Mouse (Mus musculus): ENCODE data around the gene Itprip. TPM values are rescaled to one million over a fixed set of nuclear protein-coding genes. Genes with fewer than 3 reads are reported as not detected.
"Not testable (repeated sequence)": the region's sequence is repeated elsewhere in the genome, so short reads cannot be mapped to it uniquely, and the experiment has no call there.

The Itprip gene
- polyA plus RNA-seq, 1 experiment from 2014 or later: 20.0 TPM

- no peak overlapping the region for H3K9ac ChIP-seq
- no peak for ATAC-seq (ENCODE audit: insufficient number of reproducible peaks, insufficient read depth, low FRiP score, low TSS enrichment)
- peaks cover 26% of the 10 kb centered on the region for H3K36me3 ChIP-seq
- no peak overlapping the region for H3K4me3 ChIP-seq
- WGBS: 96% methylated on average over 9 of the region's 9 CpGs
- no peak overlapping the region for H3K27ac ChIP-seq
- H3K4me2 ChIP-seq (replicated peaks): no peak overlapping the region
- H3K4me1 ChIP-seq: peaks cover 7% of the 10 kb centered on the region; the same call in 1 of the 2 replicates
- no peaks in the 10 kb centered on the region for H3K9me3 ChIP-seq
- H3K27me3 ChIP-seq: no peaks in the 10 kb centered on the region
Measured at GRCm38 (mm10) chr19:47864051-47864450, 55.0 kb downstream of the Itprip start.

- H3K4me1 ChIP-seq: 0 out of 2 replicates have a peak, but pooled peaks cover 6% of the 10 kb centered on the region
- no peak for ATAC-seq (ENCODE audit: insufficient number of reproducible peaks, insufficient read depth, low FRiP score, low TSS enrichment)
- no peaks in the 10 kb centered on the region for H3K27me3 ChIP-seq
- no peak overlapping the region for H3K4me2 ChIP-seq (replicated peaks)
- 95% methylated on average over 3 of the region's 3 CpGs for WGBS
- no peak overlapping the region for H3K4me3 ChIP-seq
- peaks cover 35% of the 10 kb centered on the region for H3K36me3 ChIP-seq
- H3K9ac ChIP-seq: no peak overlapping the region
- no peak overlapping the region for H3K27ac ChIP-seq
- H3K9me3 ChIP-seq: no peaks in the 10 kb centered on the region
Measured at GRCm38 (mm10) chr19:47862581-47862980, 56.5 kb downstream of the Itprip start.

GRCm38 (mm10) chr19:47859180-47859579, 59.9 kb downstream of the Itprip start:
- no peak overlapping the region for H3K4me2 ChIP-seq (replicated peaks)
- H3K9ac ChIP-seq: no peak overlapping the region
- H3K27me3 ChIP-seq: no peaks in the 10 kb centered on the region
- peaks cover 8% of the 10 kb centered on the region; the same call in 1 of the 2 replicates for H3K4me1 ChIP-seq
- ATAC-seq (ENCODE audit: insufficient number of reproducible peaks, insufficient read depth, low FRiP score, low TSS enrichment): no peak
- 92% methylated on average over 8 of the region's 8 CpGs for WGBS
- H3K36me3 ChIP-seq: peaks cover 35% of the 10 kb centered on the region
- H3K4me3 ChIP-seq: no peak overlapping the region
- no peaks in the 10 kb centered on the region for H3K9me3 ChIP-seq
- no peak overlapping the region for H3K27ac ChIP-seq

- H3K9ac ChIP-seq: no peak overlapping the region
- peaks cover 13% of the 10 kb centered on the region; the same call in 1 of the 2 replicates for H3K4me1 ChIP-seq
- H3K4me2 ChIP-seq (replicated peaks): no peak overlapping the region
- H3K4me3 ChIP-seq: no peak overlapping the region
- WGBS: 77% methylated on average over 18 of the region's 18 CpGs
- H3K36me3 ChIP-seq: peaks cover 31% of the 10 kb centered on the region
- H3K27ac ChIP-seq: no peak overlapping the region
- H3K27me3 ChIP-seq: no peaks in the 10 kb centered on the region
- no peak for ATAC-seq (ENCODE audit: insufficient number of reproducible peaks, insufficient read depth, low FRiP score, low TSS enrichment)
- no peaks in the 10 kb centered on the region for H3K9me3 ChIP-seq
Measured at GRCm38 (mm10) chr19:47857957-47858942, 60.8 kb downstream of the Itprip start.

- Histone ChIP-seq H3K4me3 (peak within 1 kb of the TSS; percentile 70), H3K27me3 (no peaks in the 10 kb centered on the region), H3K9me3 (no peaks in the 10 kb centered on the region), H3K27ac (peak within 1 kb of the TSS; percentile 90), H3K9ac (peak within 1 kb of the TSS; percentile 80), H3K4me2 (replicated peaks) (peak within 1 kb of the TSS; percentile 86), H3K36me3 (peaks cover 21% of the 10 kb centered on the region), H3K4me1 (peaks cover 13% of the 10 kb centered on the region; the same call in 1 of the 2 replicates)
- ATAC-seq (ENCODE audit: insufficient number of reproducible peaks, insufficient read depth, low FRiP score, low TSS enrichment): peak; percentile 91
- WGBS: under 1% methylated on average over 60 of the region's 60 CpGs
Measured at GRCm38 (mm10) chr19:47854796-47855783, 64.0 kb downstream of the Itprip start, which contains the start of gene Gsto1. Gene Gsto1 (plus strand): TSS chr19:47854970.

- peak overlapping the region; percentile 70 for H3K4me3 ChIP-seq
- H3K4me2 ChIP-seq (replicated peaks): peak overlapping the region; percentile 86
- peaks cover 12% of the 10 kb centered on the region; the same call in 1 of the 2 replicates for H3K36me3 ChIP-seq
- H3K4me1 ChIP-seq: peaks cover 13% of the 10 kb centered on the region; the same call in 1 of the 2 replicates
- no peaks in the 10 kb centered on the region for H3K27me3 ChIP-seq
- ATAC-seq (ENCODE audit: insufficient number of reproducible peaks, insufficient read depth, low FRiP score, low TSS enrichment): peak; percentile 82
- WGBS: 7% methylated on average over 13 of the region's 13 CpGs
- H3K27ac ChIP-seq: peak overlapping the region; percentile 90
- peak overlapping the region; percentile 80 for H3K9ac ChIP-seq
- no peaks in the 10 kb centered on the region for H3K9me3 ChIP-seq
Measured at GRCm38 (mm10) chr19:47853951-47854795, 64.9 kb downstream of the Itprip start.

- Histone ChIP-seq H3K9ac (no peak overlapping the region), H3K36me3 (peaks cover 7% of the 10 kb centered on the region; the same call in 1 of the 2 replicates), H3K27ac (no peak overlapping the region), H3K9me3 (no peaks in the 10 kb centered on the region), H3K4me3 (no peak overlapping the region), H3K27me3 (no peaks in the 10 kb centered on the region), H3K4me2 (replicated peaks) (no peak overlapping the region), H3K4me1 (peaks cover 13% of the 10 kb centered on the region; the same call in 1 of the 2 replicates)
- ATAC-seq (ENCODE audit: insufficient number of reproducible peaks, insufficient read depth, low FRiP score, low TSS enrichment): no peak
- WGBS: 87% methylated on average over 3 of the region's 3 CpGs
Measured at GRCm38 (mm10) chr19:47853053-47853452, 66.0 kb downstream of the Itprip start.

GRCm38 (mm10) chr19:47852131-47852530, 67.0 kb downstream of the Itprip start:
- not testable (repeated sequence) for H3K36me3 ChIP-seq; H3K27ac ChIP-seq; H3K4me3 ChIP-seq; H3K9ac ChIP-seq; ATAC-seq (ENCODE audit: insufficient number of reproducible peaks, insufficient read depth, low FRiP score, low TSS enrichment); H3K27me3 ChIP-seq; H3K9me3 ChIP-seq; H3K4me2 ChIP-seq (replicated peaks)
- peaks cover 13% of the 10 kb centered on the region; the same call in 1 of the 2 replicates for H3K4me1 ChIP-seq
- 91% methylated on average over 3 of the region's 3 CpGs for WGBS

GRCm38 (mm10) chr19:47849735-47850134, 69.4 kb downstream of the Itprip start:
- H3K27me3 ChIP-seq: no peaks in the 10 kb centered on the region

More at GRCm38 (mm10) chr19:47849735-47850134, 69.4 kb downstream of the Itprip start:
- Histone ChIP-seq H3K4me1 (peaks cover 10% of the 10 kb centered on the region; the same call in 1 of the 2 replicates), H3K9me3 (no peaks in the 10 kb centered on the region), H3K4me2 (replicated peaks) (no peak overlapping the region), H3K36me3 (no peaks in the 10 kb centered on the region), H3K4me3 (no peak overlapping the region), H3K9ac (no peak overlapping the region), H3K27ac (no peak overlapping the region)
- 83% methylated on average over 3 of the region's 3 CpGs for WGBS
- no peak for ATAC-seq (ENCODE audit: insufficient number of reproducible peaks, insufficient read depth, low FRiP score, low TSS enrichment)
